Mouse (Mus musculus) kidney, adult 2 months (tissue): ENCODE results near the gene Rrp1. TPM values are rescaled to one million over a fixed set of nuclear protein-coding genes. Genes with fewer than 3 reads are reported as not detected.

Source experiments
- DNase-seq: peaks from one replicate; pipeline ENCODE4 v3.0.0; 2021
- H3K27ac ChIP-seq: fragments of 200-500 bp; 2 replicates; pipeline ENCODE4 v1.5.1; 2012; ENCODE audit warnings: low read depth, low read length, control low read depth, inconsistent platforms; ENCODE audit not compliant: insufficient read depth
- H3K27me3 ChIP-seq: fragments of 200-500 bp; replicated peaks from 2 replicates; pipeline ENCODE4 v1.6.1; 2012; ENCODE audit warnings: mild to moderate bottlenecking, moderate library complexity, low read length, inconsistent platforms; ENCODE audit not compliant: control insufficient read depth, insufficient read depth
- H3K36me3 ChIP-seq: fragments of 200-500 bp; 2 replicates; pipeline ENCODE4 v1.6.1; 2012; ENCODE audit warnings: mild to moderate bottlenecking, moderate library complexity, low read length, inconsistent platforms; ENCODE audit not compliant: control insufficient read depth, insufficient read depth
- H3K4me1 ChIP-seq: fragments of 200-500 bp; 2 replicates; pipeline ENCODE4 v1.6.1; 2011; ENCODE audit warnings: low read length; ENCODE audit not compliant: control insufficient read depth, insufficient read depth
- H3K4me3 ChIP-seq: fragments of 200-500 bp; 2 replicates; pipeline ENCODE4 v1.5.1; 2011; ENCODE audit warnings: mild to moderate bottlenecking, low read depth, low read length, control low read depth; ENCODE audit not compliant: insufficient read depth
- CTCF ChIP-seq: fragments of 200-500 bp; conservative IDR thresholded peaks from 2 replicates; pipeline ENCODE4 v1.5.1; 2011; ENCODE audit warnings: low read depth, mild to moderate bottlenecking, control low read depth, low read length, moderate library complexity, mixed read lengths; ENCODE audit not compliant: insufficient read depth, insufficient read length
- POLR2A ChIP-seq: fragments of 200-500 bp; IDR thresholded peaks from one replicate; pipeline ENCODE4 v1.6.1; 2011; ENCODE audit warnings: low read depth, low read length, control low read depth
- WGBS: fragments of 180-500 bp; shearing (Covaris S2); methylation state at CpG from one replicate; pipeline ENCODE4 v1.1.7; 2018; 5-methylcytosine and 5-hydroxymethylcytosine counted together
- polyA plus RNA-seq: library from polyadenylated mRNA; depleted of rRNA; stranded (reverse); fragments of >200 nt; gene quantifications from 2 replicates; pipeline ENCODE4 v1.2.3, GENCODE M21; 2012

The Rrp1 gene
- polyA plus RNA-seq, 1 experiment, result 80.3 TPM

- H3K4me1 ChIP-seq, result peaks cover 2% of the 10 kb centered on the region; the same call in 1 of the 2 replicates
- H3K27me3 ChIP-seq, result no peaks in the 10 kb centered on the region
- TF ChIP-seq CTCF (no peak), POLR2A (no peak)
- no peaks in the 10 kb centered on the region for H3K36me3 ChIP-seq
- no peak for DNase-seq
- no peak overlapping the region for H3K4me3 ChIP-seq
- H3K27ac ChIP-seq, result no peak overlapping the region
- WGBS, result 49% methylated on average over 4 of the region's 4 CpGs
Measured at GRCm38 (mm10) chr10:78396625-78396885, 16.3 kb downstream of the Rrp1 start.

DNA sequence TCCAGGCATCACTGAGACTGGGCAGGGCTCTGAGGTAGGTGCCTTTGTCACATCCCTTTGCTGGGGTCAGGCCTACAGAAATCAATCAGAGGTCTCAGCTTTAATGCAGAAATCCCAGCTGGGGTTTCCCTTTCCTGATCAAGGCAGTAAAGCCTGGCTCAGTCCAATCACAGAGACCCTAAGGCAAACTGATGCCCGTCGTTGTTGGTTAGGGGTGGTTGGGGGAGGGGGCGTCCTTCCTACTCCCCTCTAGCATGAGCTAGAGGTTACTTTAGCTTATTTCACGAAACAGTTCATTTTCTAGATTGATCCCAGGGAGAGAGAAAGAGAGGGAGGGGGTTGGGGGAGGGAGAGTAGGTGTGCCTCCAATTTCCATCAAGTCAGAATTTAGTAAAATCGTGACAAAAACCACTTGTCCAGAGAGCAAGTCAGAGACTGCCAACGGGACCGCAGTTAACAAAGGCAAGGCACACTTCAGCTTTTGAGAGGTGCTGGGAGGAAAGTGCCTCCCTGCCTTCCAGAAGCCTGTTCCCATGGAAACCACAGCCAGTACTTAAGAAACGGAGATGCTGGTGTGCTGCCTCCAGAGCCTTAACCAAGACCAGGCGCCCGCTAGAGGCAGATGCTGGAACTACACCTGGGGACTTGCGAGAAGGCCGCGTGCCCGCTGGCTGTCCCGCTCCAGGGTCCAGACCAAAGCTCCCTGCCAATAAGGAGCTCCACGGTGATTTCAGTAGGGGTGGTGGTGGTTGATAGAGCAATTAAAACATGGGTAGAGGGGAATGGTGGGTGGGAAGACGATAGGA, 16.8 kb downstream of the Rrp1 start:
- 12% methylated on average over 17 of the region's 17 CpGs for WGBS
- no peaks in the 10 kb centered on the region for H3K27me3 ChIP-seq
- no peak for TF ChIP-seq POLR2A
- TF ChIP-seq CTCF, result peak; percentile 78
- peaks cover 2% of the 10 kb centered on the region; the same call in 1 of the 2 replicates for H3K4me1 ChIP-seq
- no peak overlapping the region for H3K4me3 ChIP-seq
- no peaks in the 10 kb centered on the region for H3K36me3 ChIP-seq
- H3K27ac ChIP-seq, result no peak overlapping the region
- DNase-seq, result peak; percentile 92

- H3K4me1 ChIP-seq, result peaks cover 2% of the 10 kb centered on the region; the same call in 1 of the 2 replicates
- 94% methylated on average over 3 of the region's 3 CpGs for WGBS
- no peak for DNase-seq
- no peak overlapping the region for H3K27ac ChIP-seq
- no peak overlapping the region for H3K4me3 ChIP-seq
- H3K36me3 ChIP-seq, result no peaks in the 10 kb centered on the region
- TF ChIP-seq POLR2A, result no peak
- no peak for TF ChIP-seq CTCF
- no peaks in the 10 kb centered on the region for H3K27me3 ChIP-seq
Measured at GRCm38 (mm10) chr10:78395377-78395776, 17.5 kb downstream of the Rrp1 start.

DNA sequence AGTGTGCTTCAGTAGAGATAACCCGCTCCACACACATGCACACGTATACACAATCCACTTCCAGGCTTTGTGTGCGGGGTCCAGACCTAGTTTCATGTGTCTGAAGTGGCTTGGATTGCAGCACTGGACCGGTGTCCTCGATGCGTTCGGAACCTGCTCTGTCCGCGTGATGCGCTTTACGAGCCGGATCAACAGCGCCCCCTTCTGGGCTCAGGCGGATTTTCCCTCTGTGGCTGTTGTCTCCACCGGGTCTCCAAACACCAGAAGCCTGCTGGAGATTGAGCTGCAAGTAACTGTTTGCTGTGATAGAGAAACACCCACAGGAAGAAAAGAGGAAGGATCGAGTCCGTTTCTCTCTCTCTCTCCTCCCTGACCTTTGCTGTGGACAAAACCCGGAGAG, 20.8 kb downstream of the Rrp1 start:
- H3K27ac ChIP-seq, result no peak overlapping the region
- 4% methylated on average over 18 of the region's 18 CpGs for WGBS
- H3K4me1 ChIP-seq, result peaks cover 2% of the 10 kb centered on the region; the same call in 1 of the 2 replicates
- DNase-seq, result peak; percentile 85
- no peak overlapping the region for H3K4me3 ChIP-seq
- H3K27me3 ChIP-seq, result no peaks in the 10 kb centered on the region
- peak; percentile 91 for TF ChIP-seq CTCF
- TF ChIP-seq POLR2A, result no peak
- H3K36me3 ChIP-seq, result no peaks in the 10 kb centered on the region

GRCm38 (mm10) chr10:78390982-78391470, 21.8 kb downstream of the Rrp1 start:
- Histone ChIP-seq H3K27me3 (no peaks in the 10 kb centered on the region), H3K27ac (no peak overlapping the region), H3K4me3 (no peak overlapping the region), H3K36me3 (no peaks in the 10 kb centered on the region), H3K4me1 (peaks cover 2% of the 10 kb centered on the region; the same call in 1 of the 2 replicates)
- WGBS, result 46% methylated on average over 4 of the region's 4 CpGs
- DNase-seq, result no peak
- TF ChIP-seq POLR2A (no peak), CTCF (no peak)

- DNase-seq, result peak; percentile 23
Measured at GRCm38 (mm10) chr10:78388216-78388980, 24.4 kb downstream of the Rrp1 start.

DNA sequence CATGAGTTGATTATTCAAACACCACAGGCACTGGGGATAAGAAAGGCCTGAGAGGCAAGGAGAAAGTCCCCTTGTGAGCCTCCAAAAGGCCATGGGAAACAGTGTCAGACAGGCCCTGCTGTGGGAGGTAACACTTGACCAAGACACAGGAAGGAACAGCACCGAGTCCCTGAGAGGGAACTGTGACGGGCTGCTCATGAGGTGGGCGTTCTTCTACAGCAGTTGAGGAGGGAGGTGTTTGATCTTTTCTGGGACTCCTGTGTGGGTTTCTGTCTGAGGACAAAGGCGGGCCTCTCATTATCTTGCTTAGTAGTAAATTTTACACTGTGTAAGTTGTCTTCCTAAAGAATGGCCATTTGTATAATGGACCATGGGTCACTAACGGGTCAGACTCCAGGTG, 27.3 kb downstream of the Rrp1 start:
- WGBS, result 82% methylated on average over 5 of the region's 5 CpGs
- no peak for DNase-seq
- TF ChIP-seq POLR2A, result no peak
- TF ChIP-seq CTCF, result no peak
- Histone ChIP-seq H3K4me3 (no peak overlapping the region), H3K4me1 (no peaks in the 10 kb centered on the region), H3K36me3 (no peaks in the 10 kb centered on the region), H3K27ac (no peak overlapping the region), H3K27me3 (no peaks in the 10 kb centered on the region)

More at GRCm38 (mm10) chr10:78388216-78388980, 24.4 kb downstream of the Rrp1 start:
- TF ChIP-seq POLR2A (no peak), CTCF (no peak)
- Histone ChIP-seq H3K36me3 (no peaks in the 10 kb centered on the region), H3K4me3 (no peak overlapping the region), H3K4me1 (peaks cover 2% of the 10 kb centered on the region; the same call in 1 of the 2 replicates), H3K27ac (no peak overlapping the region), H3K27me3 (no peaks in the 10 kb centered on the region)
- WGBS, result 53% methylated on average over 20 of the region's 20 CpGs
